Comparison of ENCODE assay signal across 22 mouse cellular contexts in the genomic region with DNA sequence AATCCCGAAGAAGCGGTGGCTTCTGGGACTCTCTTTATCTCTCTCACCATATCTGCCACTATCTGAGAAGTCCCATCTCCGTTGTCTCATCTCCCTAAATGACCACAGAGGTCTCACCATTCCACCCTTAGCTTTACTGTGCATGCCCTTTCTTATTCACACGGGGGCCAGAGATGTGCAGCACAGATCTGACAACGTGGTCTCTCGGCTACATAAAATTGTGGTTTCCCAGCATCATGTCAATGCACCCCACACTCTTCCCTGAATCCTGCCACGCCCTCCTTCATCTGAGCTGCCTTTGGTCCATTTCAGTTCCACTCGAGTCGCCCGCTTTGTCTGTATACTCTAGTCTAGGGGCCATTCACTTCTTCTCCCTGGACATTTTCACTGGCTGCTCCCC.
"Had no signal": no experiment of that assay in that cellular context is flagged by ENCODE, and none has a peak within 500 bp of the region (broad histone marks: within the 10 kb centered on the region; RNA-seq: fewer than 3 reads in every experiment).

No protein-coding gene starts in this region.

- H3K9me3 ChIP-seq: embryonic facial prominence, embryonic 10.5 days; embryonic facial prominence, embryonic 12.5 days; embryonic facial prominence, embryonic 13.5 days; embryonic facial prominence, embryonic 15.5 days; forebrain, embryonic 10.5 days; forebrain, embryonic 12.5 days; forebrain, embryonic 13.5 days; forebrain, embryonic 15.5 days had no signal

- H3K4me3 ChIP-seq: embryonic facial prominence, embryonic 10.5 days; embryonic facial prominence, embryonic 12.5 days; embryonic facial prominence, embryonic 13.5 days; embryonic facial prominence, embryonic 15.5 days; erythroblast, embryonic 14.5 days; forebrain, embryonic 10.5 days; forebrain, embryonic 12.5 days; forebrain, embryonic 13.5 days; forebrain, embryonic 15.5 days; gastrocnemius, adult 2 months; heart, adult 2 months had no signal

- H3K9ac ChIP-seq: embryonic facial prominence, embryonic 12.5 days; embryonic facial prominence, embryonic 13.5 days; embryonic facial prominence, embryonic 15.5 days; forebrain, embryonic 12.5 days; forebrain, embryonic 13.5 days; forebrain, embryonic 15.5 days; forebrain, postnatal 0 days had no signal

- ATAC-seq: forebrain, embryonic 14.5 days; forebrain, embryonic 15.5 days had no signal

- H3K4me2 ChIP-seq: embryonic facial prominence, embryonic 12.5 days; embryonic facial prominence, embryonic 13.5 days; embryonic facial prominence, embryonic 15.5 days; forebrain, embryonic 12.5 days; forebrain, embryonic 13.5 days; forebrain, embryonic 15.5 days had no signal

- H3K27ac ChIP-seq: embryonic facial prominence, embryonic 10.5 days; embryonic facial prominence, embryonic 12.5 days; embryonic facial prominence, embryonic 13.5 days; embryonic facial prominence, embryonic 15.5 days; forebrain, embryonic 10.5 days; forebrain, embryonic 12.5 days; forebrain, embryonic 13.5 days; forebrain, embryonic 15.5 days; gastrocnemius, adult 2 months; heart, adult 2 months had no signal

- H3K27me3 ChIP-seq: embryonic facial prominence, embryonic 12.5 days; embryonic facial prominence, embryonic 13.5 days; embryonic facial prominence, embryonic 15.5 days; forebrain, embryonic 12.5 days; forebrain, embryonic 13.5 days; forebrain, embryonic 15.5 days had no signal

- H3K36me3 ChIP-seq: embryonic facial prominence, embryonic 10.5 days; embryonic facial prominence, embryonic 12.5 days; embryonic facial prominence, embryonic 13.5 days; embryonic facial prominence, embryonic 15.5 days; forebrain, embryonic 15.5 days had no signal

- DNase-seq: cerebellum, adult 2 months; cerebellum, adult 8-10 months; cerebellum, adult 9-10 months; cerebellum, adult 9-11 months; cerebellum, postnatal 36 days; gastrocnemius, adult 2 months; gastrocnemius, postnatal 10 days; gastrocnemius, postnatal 14 days; gastrocnemius, postnatal 25 days; gastrocnemius, postnatal 36 days; heart, adult 2 months had no signal
